Mouse (Mus musculus) testis, adult 10 weeks (tissue): ENCODE data around the gene Spats2l. TPM values are rescaled to one million over a fixed set of nuclear protein-coding genes. Genes with fewer than 3 reads are reported as not detected.

ENCODE experiments used
- polyA plus RNA-seq: library from polyadenylated mRNA; stranded (reverse); fragments of 350-450 nt; fragmentation: Illumina TruSeq; extraction: RNeasy Lipid Tissue Mini Kit (QIAGEN cat#74804); gene quantifications from one replicate; pipeline ENCODE4 v1.2.3, GENCODE M21; 2014; ENCODE audit warnings: low read depth, low replicate concordance

Gene Spats2l
- polyA plus RNA-seq: 3.4 TPM

DNA sequence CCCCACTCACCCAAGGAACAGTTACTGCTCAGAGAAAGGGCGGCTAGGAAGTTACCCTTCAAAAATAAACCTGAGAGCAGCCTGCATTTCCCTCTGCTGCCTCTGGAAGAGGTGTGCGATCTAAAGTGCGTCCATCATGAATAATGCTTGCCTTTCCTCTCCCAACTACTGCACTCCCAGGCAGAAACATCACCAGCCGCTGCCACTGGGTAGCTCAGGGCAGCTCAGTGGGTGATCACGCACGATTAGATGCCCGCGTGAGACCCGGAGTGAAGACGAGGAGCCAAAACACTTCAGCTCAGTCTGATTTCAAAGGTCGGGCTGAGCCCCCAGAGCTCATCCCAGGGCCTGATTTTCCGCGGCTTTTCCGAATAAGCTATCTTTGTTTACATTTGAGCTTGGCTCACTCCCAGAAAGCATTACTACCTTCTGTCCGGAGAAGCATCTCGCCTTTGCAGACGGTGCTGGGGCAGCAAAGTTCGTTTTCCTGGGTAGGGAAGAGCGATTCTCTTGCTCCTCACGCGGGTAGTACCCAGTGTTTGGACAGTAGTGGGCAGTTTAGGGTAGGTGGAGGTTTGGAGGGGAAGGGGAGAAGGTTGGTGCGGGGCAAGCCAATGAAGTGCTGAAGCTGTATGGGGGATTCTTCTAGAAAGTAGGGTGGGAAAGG is at the start of gene Spats2l:
Gene Spats2l (plus strand): TSS at position 162 of the 667 bp plus-strand sequence.

GRCm38 (mm10) chr1:57995432-57996132 is 221.6 kb downstream of the Spats2l start, which contains the start of gene Sgo2a:
TSS of gene Sgo2a (plus strand) at chr1:57995971.

Other genes starting within 250 kb of the Spats2l start
- gene Sgo2a, start 221.8 kb downstream of the Spats2l start, polyA plus RNA-seq: 57.9 TPM
- 27.2 TPM for gene Kctd18, start 244.8 kb downstream of the Spats2l start, polyA plus RNA-seq